Mouse (Mus musculus) cortical plate, adult 2 months (tissue): ENCODE data around the gene Iqck.

Experiments
- CTCF ChIP-seq: fragments of 200-500 bp; IDR thresholded peaks from 2 replicates; pipeline ENCODE4 v1.5.1; 2011; ENCODE audit warnings: mild to moderate bottlenecking, control low read depth, low read length; ENCODE audit not compliant: insufficient read depth; ENCODE audit errors: extremely low read depth
- POLR2A ChIP-seq: fragments of 200-500 bp; IDR thresholded peaks from 2 replicates; pipeline ENCODE4 v1.6.1; 2011; ENCODE audit warnings: mild to moderate bottlenecking, low read length, control low read depth; ENCODE audit not compliant: insufficient read depth; ENCODE audit errors: extremely low read depth

DNA sequence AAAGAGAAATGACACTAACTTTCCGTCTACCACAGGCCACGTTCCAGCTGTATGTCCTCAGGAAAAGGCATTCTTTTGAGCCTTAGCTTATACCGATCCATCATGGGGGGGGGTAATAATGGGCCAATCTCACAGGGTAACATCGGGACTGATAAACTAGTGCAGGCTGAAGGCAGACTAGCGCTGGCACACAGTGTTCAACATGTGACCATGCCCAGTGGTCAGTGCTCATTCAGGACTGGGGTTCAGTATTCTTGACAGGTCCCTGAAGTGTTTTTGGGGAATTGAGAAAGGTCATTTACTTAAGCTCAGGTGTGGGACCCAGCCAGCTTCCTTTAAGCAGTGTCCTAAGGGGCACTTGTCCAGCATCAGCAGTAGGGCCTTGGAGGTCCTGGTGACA is 126.3 kb downstream of the Iqck start:
- TF ChIP-seq POLR2A = no peak
- no peak for TF ChIP-seq CTCF
